Mouse (Mus musculus): ENCODE data around the gene Yaf2.

- TF ChIP-seq CTCF (IDR thresholded peaks at IDR 0.05; ENCODE audit: borderline replicate concordance, control insufficient read depth, extremely low read depth, insufficient read depth, low read length, poor library complexity), result no peak
- 0 out of 2 replicates have a peak, but pooled peaks have one; percentile 30 for TF ChIP-seq POLR2A (IDR thresholded peaks at IDR 0.05; ENCODE audit: control insufficient read depth, extremely low read depth, insufficient read depth, low read length, poor library complexity)
Measured at GRCm38 (mm10) chr15:93336925-93337761, at the start of gene Yaf2.
